Mouse (Mus musculus): ENCODE measurements around the gene Dhx9.

- no peak for TF ChIP-seq CTCF (IDR thresholded peaks at IDR 0.05; ENCODE audit: low read depth)
- TF ChIP-seq EP300 (optimal IDR thresholded peaks at IDR 0.05) = no peak
Measured at GRCm38 (mm10) chr1:153443019-153443418, 44.4 kb downstream of the Dhx9 start.

All from stomach, postnatal 0 days (tissue).